Mouse (Mus musculus): ENCODE measurements at regions not wholly inside any gene's neighbourhood (a gene's known extent, or its start where the extent isn't known, plus 50 kb on each side); places are given as distances from the start of the nearest gene placed in this dataset.

DNA sequence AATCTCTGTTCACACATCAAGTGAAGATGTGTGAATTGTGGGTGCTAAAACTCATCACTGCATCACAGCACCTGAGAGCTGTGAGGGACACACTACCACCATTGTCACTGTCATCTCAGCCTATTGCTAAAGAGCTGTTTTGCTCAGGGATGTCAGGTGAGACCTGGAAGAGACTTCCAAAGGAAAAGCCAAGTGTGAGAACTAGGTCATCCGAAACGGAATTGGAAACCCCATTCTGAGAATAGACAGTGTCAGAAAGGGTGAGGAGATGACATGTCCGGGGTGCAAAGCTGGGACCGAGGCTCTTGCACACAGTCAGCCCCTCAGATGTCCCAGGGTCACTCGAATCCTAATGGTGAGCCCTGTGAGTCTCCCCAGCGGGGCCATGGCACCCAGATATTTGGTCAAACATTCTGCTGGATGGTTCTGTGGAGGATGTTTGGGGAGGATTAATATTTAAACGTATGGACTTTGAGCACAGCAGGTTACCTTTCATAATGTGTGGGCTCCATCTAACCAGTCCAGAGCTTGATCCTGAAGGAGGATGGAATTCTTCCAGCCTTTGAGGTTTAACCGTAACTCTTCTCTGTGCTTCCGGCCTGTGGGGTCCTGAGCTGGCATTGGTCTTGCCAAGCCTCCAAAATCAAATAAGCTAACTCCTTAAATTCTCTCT lies 150.3 kb downstream of the Rpl14 start:
- DNase-seq (ENCODE audit: low spot score): no peak

DNA sequence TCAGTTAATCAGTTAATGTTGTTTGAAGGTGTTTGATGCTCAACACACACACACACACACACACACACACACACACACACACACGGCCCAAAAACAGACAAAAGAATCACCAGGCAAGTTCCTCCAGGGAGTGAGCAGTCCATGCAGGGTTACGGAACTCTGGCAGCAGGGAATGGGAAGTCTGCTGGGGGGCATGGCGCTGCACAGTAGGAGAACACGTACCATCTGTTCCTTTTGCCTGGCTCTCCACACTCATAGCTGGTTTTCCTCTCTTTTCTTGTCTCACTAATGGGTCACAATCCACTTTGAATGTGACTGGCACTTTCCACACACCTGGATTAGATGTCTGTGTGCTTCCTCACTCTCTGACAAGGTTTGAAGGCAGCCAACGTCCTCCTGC lies 151.8 kb downstream of the Rpl14 start:
- DNase-seq (ENCODE audit: low spot score): no peak

DNA sequence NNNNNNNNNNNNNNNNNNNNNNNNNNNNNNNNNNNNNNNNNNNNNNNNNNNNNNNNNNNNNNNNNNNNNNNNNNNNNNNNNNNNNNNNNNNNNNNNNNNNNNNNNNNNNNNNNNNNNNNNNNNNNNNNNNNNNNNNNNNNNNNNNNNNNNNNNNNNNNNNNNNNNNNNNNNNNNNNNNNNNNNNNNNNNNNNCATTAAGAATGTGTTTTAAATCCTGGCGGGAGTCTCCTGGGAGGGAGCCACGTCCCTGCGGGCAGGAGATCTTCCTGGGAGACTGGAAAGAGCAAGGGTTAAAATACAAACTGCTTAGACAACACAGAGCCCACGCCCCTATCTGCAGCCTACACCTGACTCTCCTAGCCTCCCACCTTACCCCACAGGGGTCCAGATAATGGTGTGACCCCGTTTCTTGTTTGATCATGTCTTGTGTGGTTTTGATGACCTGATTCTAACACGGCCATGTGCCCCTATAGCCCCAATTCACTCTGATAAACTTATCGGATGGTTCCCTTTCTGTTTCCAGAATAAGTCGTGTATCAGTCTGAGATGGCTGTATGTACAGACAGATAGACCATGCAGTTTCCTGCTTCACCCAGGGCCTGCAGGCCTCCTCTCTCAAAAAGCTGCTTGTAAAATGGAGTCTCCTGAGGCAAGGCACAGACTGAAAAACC lies 160.8 kb downstream of the Rpl14 start:
- no peak for DNase-seq (ENCODE audit: low spot score)

DNA sequence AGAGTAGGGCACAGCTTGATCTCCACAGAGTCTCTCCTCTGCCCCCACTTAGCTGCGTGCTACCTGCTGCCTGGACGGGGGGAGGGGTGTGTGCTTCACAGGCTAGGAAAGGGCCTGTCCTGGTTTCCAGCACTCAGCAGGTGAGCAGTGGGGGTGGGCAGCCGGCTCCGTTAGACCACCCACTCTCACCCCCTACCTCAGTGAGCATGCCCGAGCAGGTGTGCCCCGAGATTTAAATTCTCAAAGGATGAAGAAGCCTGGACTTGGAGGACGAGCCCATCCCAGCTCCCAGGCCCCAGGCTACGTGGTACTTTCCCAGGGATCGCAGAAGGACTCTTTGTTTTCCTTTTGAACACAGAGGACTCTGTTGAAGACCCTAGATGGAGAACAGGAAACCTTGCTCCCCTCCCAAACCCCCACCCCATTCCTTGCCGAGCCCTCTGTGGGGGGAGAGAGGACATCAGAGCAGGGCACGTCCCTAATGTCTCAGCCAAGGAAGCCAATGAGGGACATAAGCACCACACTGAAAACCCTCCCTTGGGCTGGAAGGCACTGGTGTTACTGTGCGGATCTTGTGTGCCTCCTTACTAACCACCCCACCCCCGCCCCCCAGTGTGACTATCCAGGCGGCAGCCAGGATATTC lies 161.5 kb downstream of the Rpl14 start:
- no peak for DNase-seq (ENCODE audit: low spot score)

DNA sequence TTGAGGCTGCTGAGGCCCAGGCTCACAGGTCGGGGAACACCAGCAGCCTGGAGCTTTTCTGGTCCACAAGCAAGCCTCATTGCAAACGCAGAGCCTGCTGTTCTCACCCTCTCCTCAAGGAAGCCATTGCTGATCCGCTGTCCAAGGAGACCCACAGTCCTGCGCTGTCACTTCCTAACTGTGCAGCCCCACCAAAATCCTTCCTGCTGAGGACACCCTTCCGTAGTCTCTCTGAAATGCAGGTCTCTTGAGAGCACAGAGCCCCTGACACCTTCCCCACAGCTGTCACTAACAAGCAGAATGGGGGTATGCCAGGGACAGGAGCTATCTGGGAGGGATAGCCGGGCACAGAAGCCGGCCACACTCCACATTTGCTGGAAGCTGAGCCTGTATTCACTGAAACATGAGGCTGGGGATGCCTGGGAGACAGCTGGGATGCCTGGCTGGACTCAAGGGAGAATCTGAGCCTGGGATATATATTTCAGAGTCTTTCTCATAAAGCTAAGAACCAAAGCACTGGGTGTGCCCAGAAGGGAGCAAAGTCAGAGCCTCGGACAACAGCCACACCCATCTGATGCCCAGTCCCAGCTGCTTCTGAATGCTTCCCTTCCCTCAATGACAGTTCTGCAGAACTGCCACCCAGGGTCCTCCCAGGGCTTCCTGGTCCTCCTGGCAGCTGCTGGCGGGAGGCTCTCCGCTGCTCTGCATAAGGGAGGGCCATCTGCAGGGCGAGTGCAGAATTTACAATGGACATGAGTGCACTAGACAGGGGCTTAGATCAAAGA lies 162.6 kb downstream of the Rpl14 start:
- DNase-seq (ENCODE audit: low spot score): no peak

DNA sequence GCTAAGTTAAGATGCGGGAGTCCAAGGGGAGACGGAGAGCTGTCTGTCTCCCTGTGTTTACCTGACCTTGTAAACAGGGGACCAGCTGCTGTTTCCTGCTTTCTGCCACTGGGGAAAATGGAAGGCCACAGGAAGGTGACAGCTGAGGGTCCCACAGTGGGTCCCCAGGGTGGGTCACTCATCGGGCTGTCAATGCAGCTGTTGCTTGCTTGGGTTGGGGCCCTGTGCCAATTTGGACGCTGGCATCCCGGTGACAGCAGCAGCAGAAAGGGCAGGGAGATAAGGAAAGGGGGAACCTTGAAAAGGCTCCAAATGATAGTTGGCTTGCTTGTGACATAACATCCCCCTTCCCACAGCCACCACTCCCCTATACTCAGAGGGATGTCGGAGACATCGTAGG lies 164.0 kb downstream of the Rpl14 start:
- DNase-seq (ENCODE audit: low spot score): no peak

DNA sequence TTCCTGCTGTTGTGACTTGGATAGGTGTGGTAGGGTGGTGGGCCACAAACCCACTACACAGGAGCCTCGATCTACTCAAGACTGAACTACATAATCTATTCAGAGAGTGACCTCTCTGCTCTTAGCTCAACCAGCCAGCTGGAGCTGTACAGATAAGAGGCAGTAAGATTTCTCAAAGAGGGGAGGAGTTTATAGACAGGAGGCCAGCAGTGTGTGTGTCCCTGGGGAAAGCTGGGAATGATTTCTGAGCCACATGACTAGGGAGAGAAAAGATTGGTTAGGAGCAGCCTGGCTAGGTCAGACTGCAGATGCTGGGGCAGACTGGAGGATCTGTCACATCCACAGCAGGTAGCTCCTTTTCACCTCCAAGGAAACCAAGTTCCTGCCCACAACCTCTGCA lies 166.7 kb downstream of the Rpl14 start:
- no peak for DNase-seq (ENCODE audit: low spot score)

DNA sequence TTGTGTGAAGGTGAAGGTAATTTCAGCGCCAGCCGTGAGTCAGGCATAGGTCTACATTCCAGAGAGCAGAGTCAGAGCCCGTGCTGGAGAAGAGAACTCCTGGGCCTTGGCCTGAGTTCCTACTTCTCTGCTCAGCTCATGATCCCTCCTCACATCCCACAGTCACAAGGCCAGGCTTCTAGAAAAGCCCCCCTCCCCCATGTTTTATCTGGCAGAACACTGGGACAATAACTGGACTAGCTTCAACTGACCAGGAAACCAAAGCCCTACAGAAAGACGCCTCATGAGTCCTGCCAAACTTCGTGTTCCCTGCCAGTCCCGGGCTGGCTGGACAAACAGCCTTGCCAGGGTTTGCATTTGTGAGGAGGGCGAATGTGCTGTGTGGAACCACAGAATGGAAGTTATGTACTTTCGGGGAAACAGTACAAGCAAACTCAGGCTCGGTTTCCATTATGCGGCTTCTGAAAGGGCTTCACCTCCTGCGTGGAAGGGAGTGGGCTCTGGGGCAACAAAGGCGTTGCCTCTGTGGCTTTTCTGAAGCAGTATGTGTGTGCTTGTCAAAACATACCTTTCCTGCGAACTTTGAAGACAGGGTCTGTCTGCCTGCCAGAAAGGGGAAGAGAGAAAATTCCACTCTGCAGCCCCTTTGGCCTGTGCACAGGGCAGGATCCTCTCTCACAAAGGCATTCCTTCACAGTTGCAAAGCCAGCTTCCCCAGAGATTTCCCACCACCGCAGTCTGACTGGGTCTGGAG lies 168.1 kb downstream of the Rpl14 start:
- DNase-seq (ENCODE audit: low spot score): peak; percentile 31

DNA sequence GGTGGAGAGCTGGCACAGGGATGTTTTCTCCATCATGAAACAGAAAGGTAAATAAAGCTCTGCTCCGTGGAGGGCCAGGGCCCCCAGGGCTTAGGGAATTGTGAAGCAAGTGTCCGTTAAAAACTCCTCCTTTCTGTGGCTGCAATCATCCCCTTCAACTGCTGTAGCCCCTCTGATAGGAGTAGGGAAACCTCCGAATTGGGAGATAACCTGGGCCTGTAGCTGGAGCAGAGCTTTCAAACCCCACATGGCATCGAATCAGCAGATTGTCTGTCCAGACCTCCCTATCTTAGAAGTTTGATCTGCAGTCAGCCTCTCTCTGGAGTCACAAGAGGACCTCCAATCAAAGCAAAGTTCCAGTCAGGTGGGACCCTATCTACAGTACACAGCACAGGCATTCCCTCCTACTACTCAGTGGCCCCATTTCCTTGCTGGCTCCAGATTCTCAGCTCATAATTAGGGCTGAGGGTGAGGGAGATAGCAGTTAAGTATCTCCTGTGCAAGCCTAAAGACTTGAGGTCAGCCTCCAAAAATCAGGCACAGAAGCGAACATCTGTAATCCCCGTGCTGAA lies 168.8 kb downstream of the Rpl14 start:
- DNase-seq (ENCODE audit: low spot score): no peak

DNA sequence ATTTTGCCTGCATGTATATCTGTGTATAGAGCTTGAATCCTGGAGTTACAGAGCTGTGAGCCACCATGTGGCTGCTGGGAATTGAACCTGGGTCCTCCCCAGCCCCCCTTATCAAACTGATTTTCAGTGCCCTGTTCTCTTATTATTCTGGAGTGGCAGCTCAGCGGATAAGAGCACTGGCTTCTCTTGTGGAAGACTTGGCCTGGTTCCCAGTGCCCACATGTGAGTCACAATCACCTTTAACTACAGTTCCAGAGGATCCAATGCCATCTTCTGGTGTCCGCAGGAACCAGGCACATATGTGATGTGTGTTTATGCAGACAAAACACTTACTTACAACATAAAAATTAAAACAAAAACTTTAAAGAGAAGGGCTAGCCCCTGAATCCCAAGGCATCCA lies 170.3 kb downstream of the Rpl14 start:
- DNase-seq (ENCODE audit: low spot score): no peak

DNA sequence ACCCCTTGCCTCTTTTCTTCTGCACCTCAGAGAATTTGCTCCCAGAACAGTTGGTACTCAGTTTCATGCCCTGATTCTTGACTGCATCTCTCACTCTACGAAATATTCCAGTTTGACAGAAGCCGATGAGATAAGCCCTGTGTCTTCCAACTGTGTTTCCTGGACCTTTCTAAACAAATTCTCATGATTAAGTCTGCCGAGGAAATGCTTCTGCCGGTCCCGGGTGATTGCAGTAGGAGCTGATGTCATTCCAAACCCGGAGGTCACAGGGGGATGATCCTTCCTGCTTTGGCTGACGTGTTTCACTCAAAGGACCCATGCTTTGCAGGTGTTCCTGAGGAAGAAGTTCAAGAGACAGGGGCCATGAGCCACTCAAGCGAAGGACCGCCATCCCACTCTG lies 172.2 kb downstream of the Rpl14 start:
- no peak for DNase-seq (ENCODE audit: low spot score)

DNA sequence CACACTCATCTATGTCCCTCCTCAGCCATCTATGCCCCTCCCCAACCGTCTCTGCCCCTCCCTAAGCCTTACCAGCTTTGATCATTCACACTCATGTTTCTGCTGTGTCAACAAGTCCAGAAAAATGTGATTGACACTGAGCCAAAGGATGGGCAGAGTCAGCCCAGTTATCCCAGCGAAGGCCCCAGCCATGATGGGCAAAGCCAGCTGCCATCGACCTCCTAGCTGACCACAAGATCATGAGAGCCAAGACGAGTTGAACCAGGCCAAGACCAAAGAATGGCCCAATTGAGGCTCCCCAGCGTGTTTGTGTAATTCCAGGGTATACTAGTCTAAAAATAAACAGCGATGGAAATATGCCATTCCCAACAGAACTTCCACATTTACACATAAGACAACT lies 174.4 kb downstream of the Rpl14 start:
- DNase-seq (ENCODE audit: low spot score): no peak

DNA sequence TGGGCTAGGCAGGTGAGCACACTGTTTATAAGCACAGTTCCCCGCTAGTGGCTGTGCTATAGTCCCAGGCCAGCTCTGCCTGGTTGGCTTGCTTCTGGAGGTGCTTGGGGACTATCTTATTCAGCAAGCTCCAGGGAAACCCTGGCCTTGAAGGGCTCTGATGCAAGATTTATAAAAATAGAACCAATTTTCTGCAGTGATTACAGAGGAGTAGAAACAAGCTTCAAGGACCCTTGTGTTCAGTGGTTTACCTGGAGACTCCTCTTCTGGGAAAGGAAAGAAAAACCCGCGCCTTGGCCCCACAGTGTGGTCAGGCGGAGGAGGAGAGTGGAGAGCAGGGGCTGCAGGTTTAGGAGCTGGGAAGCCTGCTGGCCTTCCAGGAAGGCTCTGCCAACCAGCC lies 178.2 kb upstream of the Ctnnb1 start:
- no peak for DNase-seq (ENCODE audit: low spot score)

DNA sequence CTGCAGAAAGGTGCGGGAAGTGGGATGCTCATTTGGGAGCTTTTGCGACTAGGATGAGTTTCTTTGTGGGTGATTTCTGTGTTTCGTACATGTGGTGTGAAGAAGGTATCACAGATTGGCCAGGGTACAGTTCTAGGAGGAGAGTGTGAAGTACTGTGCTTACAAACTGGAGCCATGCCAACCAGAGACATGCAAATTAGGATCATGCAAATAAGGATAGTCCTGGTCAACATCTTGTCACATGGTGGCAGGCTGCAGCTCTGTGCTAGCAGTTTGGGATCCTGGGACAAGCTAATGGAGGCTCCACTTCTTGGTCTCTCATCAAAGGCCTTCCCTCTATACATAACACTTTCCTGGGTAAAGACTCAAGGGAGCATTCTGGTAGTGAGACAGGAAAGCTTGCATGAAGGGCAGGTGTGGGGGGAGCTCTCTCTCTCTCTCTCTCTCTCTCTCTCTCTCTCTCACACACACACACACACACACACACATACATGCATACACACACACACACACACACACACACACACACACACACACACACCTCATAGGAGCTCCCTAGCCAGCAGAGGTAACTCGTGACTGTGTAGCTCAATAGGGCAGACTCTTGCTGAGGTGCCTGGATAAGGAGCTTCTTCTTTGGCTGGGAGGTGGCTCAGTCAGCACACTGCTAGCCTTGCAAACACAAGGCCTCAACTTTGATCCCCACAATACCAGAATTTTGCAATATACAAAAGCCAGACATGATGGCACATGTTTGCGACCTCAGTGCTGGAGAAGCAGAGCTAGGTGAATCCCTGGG lies 177.1 kb upstream of the Ctnnb1 start:
- DNase-seq (ENCODE audit: low spot score): no peak

DNA sequence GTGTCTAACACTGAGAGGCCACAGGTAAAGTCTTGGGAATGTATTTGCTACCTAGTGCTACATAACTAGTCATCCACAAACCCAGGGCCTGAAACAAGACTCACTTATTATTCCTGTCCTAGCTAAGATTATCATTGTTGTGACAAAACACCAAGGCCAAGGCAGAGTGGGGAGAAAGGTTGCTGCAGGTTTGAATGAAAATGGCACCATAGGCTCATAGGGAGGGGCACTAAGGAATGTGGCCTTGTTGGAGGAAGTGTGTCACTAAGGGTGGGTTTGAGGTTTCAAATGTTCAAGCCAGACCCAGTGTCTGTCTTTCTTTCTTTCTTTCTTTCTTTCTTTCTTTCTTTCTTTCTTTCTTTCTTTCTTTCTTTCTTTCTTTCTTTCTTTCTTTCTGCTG lies 174.9 kb upstream of the Ctnnb1 start:
- DNase-seq (ENCODE audit: low spot score): no peak

DNA sequence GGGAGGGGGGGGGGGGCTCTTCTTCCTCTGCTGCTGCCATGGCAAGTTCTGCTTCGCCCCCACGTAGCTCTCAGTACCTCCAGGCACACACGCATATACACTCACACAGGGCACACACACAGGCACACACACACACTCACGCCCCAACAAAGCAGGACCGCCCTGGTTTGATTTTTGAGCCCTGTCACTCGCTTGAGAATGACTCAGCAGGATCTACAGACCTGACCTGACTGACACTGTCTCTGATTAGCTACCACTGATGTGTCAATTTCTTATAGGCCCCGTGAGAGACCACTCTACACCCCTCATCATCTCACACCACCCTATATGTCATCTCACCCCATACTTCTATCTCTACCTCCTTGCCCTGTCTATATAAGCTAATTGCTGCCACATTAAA lies 173.5 kb upstream of the Ctnnb1 start:
- DNase-seq (ENCODE audit: low spot score): no peak

DNA sequence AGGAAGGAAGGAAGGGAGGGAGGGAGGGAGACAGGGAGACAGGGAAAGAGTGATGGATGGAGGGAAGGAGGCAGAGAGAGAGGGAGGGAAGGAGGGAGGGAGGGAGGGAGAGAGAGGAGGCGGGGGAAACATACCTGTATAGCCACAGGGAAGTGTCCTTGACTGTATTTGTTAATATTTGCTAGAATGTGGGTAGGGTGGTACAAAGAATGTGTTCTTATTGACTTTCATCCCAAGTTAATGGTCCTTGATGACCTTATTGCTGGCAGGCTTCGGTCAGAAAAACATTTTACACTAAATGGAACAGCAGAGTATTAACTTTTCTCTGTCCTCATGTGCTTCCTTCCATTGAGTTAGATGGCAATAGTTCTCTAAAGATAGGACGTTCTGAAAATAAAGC lies 171.0 kb upstream of the Ctnnb1 start:
- DNase-seq (ENCODE audit: low spot score): no peak

DNA sequence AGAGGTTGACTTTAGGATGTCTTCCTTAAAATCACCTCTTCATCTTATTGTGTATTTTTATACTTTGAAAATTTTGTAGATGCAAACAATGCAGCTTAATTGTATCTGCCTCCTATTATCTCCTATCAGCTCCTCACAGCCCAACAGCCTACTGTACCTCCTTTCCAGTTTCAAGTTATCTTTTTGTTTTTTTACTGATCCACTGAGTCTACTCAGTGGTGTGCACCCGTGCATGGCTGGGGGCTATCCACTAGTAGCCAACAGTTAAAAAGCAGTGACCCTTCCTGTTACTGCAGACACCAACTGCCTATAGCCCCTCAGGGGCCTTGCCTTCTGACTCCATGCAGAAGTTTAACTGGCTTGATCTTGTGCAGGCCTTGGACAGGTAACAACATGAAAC lies 170.4 kb upstream of the Ctnnb1 start:
- DNase-seq (ENCODE audit: low spot score): no peak

DNA sequence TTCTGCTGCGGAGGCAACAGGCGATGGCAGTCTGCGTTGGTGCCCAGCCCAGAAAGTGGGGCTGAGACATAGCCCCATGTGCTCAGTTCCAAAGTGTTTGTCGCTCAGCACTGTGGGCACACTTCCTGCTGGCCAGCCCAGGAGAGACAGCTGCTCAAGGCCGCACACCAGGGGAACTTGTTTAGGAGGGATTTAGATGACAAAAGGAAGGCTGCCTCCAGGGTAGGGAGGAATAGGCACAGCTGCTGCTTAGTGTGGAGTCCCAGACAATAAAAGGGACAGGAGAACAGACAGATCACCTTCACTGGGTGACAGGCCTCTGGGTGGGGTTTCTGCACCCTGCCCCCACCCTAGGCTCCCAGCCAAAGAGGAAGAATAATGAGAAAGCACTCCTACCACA lies 169.2 kb upstream of the Ctnnb1 start:
- no peak for DNase-seq (ENCODE audit: low spot score)

DNA sequence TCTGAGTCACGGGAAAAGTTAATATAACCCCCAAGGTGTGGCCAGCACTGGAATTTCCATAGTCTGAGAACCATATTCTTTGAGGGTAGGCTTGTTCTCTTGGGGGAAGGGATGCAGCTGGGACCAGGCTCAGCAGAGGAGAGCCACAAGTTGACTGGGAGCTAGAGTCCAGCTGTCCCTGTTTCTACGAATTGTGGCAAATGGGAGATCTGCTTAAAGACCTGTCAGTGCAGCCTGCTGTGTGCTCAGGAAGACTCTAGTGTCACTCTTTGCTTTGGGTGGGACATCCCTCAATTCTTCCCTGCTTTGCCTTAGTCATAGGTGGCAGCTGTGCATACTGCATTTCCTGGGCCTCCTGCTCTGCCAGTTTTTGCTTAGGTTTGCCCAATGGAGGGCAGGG lies 165.2 kb upstream of the Ctnnb1 start:
- no peak for DNase-seq (ENCODE audit: low spot score)

DNA sequence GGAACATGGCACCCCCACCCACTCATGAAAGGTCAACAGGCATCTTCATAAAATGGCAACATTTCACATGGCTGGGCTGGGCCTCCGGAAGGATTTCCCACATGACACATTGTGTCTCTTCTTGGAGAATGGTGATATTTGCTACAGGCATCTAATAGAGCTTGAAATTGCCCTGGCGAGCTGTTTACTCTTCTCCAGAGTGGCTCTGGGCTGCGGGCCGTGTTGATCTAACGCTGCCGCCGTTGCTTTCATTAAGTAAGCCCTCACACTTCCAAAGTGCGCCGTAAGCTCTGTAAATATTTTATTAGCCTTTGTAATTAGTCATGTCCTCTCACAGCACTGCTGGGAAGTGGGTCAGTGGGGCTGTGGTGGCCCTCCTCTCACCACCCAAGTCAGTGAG lies 164.4 kb upstream of the Ctnnb1 start:
- DNase-seq (ENCODE audit: low spot score): no peak
